Mouse (Mus musculus): Measurements from ENCODE around the gene Oit1.

Gene Oit1

DNA sequence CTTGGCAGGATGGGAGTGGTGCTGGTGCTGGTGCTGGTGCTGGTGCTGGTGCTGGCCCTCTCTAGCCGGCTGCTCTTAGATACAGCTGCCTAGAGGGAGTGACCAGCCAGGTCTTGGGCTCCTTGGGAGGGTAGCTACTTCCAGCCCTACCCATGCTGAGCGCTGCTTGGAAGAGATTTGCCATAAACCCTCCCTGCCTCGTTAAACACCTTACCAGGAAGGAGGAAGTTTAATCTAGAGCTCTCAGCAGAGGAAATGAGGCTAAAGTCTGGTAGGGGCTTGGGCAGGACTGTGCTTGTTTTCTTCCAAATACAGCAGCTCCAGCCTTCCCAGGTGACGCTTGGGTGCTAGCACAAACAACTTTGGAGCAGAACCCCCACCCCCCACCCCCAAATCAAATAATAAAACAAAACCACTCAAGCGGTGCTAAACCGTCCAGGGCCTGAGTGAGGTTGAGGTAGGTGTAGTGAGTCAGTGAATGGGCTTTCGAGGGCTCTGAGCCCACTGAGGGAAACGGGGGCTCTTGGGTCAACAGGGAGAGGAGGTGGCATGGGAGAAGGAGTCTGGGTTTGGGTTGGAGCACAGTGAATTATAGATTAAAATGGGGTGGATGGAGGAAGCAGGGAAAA lies at the start of gene Oit1:
Gene Oit1 (minus strand): TSS at position 70 of the 629 bp plus-strand sequence.
- no peak for DNase-seq (ENCODE audit: low read depth)

DNA sequence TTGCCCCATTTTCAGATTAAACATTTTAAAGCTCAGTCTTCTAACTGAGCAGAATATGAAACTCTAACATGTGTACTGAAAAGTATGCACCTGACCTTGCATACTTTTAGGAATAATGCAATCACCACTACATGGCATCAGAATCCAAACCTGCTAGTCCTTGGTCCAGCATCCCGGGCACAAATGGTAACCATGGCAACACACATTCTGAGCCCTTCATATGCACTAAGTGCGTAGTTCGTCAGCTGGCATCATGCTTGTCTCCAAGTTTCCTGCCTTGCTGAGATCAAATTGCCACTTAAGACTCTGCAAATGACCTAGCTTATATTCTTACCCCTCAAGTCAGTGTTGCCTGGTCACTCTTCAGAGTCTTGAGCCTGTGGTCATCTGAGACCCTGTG lies 44.3 kb upstream of the Oit1 start:
- DNase-seq (ENCODE audit: low read depth), result no peak

DNA sequence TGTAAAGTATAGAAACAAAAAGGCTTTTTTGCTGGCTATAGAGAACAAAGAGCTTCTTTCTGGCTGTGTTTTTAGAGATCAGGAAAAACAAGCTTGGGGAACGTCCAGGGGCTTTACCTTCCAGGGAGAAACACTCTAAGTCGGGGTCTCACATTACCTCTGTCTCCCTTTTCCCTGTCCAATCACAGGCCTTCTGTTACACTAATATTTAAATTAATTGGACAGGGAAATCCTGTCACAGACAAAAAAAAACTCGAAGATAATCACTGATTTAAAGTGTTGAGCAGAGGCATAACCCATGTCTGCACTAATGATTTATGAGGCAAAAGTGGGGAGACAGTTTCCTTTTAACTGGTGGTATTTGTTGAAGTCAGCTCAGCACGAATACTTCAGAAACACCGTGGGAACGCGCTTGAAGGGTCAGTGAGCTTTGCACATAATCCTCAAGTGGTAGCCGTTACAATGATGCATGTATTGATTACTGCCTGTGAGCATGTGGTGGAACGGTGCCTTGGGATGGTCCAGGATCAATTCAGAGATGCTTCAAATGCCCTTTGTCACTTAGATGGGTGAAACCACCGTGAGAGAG lies 42.7 kb upstream of the Oit1 start:
- DNase-seq (ENCODE audit: low read depth), result no peak

DNA sequence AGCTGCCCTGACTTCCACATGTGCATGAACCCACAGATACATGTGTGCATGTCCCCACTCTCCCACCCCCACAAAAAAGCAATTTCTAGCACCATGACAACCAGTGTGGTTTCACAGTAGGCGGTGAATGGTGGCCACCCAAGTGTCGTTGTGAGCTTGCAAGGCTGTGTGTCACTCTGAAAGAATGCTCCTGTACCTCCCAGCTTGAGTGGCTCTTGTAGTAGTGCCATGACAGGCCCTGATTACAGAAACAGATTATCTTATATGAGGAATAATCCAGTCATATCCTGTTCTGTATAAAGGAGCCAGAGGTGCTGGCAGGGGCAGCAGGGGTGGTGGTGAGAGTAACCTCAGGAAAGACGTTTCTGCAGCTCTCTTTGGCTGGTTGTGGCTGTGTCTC lies 40.1 kb upstream of the Oit1 start:
- no peak for DNase-seq (ENCODE audit: low read depth)

DNA sequence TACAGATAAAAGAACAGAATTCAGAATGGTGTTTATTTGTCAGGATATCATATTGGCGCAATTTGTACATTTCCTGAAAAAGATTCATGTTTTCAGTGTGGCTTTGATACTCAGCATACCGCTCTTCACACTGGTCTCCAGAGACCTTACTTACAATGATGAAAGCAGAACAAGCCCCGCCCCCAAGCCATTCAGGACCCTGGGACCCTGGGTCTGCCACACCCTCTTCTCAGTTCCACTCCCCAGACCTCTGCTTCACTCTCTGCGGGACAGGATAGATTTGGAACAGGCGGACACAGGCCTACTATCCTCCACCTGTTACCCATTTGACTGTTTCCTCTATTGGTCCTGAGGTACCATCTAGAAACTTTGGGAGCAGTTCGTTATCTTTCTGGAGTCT lies 27.4 kb upstream of the Oit1 start:
- no peak for DNase-seq (ENCODE audit: low read depth)

DNA sequence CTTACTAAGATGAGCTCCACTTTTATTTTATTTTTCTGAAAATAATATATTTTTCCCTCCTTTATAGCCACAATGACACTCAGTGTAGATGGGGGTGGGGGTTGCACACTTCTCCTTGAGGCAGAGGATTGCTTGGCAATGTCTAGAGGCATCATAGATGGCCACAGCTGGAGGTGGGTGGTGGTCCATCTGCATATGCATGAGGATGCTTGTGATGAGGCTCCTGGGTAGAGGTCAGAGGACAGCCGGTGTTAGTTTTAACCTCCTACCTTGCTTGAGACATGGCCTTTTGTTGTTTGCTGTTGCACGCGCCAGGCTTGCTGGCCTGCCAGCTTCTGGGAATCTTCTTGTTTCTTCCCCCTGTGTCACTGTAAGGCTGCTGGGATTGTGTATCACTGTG lies 24.8 kb upstream of the Oit1 start:
- no peak for DNase-seq (ENCODE audit: low read depth)

DNA sequence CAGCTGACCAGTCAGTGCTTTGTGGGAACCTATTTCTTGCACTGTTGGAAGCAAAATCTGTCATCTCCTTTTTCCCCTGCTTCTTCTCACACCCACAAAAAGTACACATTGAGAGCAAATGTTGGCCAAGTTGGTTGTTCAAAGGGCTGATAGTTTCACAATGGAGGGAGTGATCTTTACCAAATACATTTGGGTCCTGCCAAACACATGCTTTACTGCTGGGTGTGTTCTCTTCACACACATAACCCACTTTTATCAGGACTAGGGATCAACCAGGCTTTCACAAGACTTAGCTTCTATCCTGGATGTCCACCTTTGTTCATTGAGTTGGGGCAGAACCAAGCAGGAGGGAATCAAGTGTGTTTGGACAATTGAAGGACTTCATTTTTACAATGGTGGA lies 20.0 kb upstream of the Oit1 start:
- DNase-seq (ENCODE audit: low read depth), result no peak

DNA sequence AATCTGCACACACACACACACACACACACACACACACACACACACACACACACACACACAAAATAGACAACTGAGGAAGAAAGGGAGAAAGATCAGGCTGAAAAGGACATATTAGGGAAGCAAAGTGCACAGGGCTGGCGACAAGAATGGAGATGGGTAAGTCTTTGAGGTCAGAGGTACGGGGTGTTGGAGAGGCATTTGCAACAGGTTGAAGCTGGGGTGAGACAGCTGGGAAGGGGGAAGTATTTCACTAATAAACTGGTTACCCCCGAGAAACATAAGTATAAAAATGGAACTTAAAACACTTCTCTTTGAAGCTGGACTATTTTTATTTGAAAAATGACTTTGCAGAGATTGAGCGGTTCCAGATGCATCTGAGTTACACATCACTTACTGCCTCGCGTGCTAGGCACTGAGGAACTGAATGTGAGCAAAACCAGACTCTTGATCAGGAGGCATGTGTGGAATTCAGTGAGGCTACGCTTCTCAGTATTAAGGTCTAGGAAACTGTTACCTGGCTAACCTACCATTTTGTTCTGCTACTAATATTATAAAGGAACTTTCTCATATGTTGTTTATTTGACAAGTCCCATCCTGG lies 17.2 kb upstream of the Oit1 start:
- no peak for DNase-seq (ENCODE audit: low read depth)

DNA sequence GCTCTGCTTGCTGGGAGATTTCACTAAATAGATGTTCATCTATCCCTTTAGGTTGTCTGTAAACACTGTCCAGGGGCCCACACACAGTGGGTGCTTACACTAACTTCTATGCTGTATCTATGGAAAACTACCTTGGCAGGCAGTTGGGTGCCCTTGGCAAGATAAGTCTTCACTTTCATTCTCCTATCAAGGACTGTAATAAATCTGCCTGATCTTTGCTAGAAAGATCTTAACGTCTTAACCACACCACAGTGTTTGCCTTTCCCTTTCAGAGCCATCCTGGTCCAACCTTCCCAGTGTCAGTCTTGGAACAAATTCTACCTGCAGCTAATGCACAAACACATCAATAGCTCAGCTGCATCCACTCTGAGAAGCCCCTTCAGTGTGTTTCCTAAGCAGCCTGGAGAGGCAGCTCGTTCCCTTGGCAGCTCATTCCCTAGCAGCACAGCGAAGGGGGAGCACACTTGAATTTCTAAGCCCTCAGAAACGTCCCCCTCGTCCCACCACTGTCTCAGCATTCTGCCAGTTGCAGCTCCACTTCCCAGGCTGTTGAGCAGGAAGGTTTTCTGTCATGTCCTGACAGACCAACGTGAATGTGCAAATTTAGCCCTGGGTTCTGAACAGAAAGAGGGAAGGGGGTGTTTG lies 13.7 kb upstream of the Oit1 start:
- no peak for DNase-seq (ENCODE audit: low read depth)

DNA sequence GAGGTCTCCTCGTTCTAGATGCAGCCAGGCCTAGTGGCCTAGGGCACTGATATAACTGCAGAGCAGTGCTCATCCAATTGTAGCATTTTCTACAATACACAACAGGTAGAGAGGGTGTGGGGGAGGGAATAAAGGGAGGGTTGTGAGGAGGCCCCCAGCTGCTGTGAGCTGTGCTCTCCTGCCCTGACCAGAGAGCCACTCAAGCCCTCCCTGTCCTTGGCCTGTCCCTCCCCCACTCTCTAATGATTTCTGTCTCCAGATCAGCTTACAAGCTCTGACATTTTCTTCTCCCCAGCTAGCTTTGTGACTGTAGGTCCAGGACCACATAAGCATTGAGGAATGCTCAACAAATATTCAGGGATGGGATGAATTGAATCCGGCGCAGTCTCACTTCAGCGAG lies 9.2 kb downstream of the Oit1 start:
- no peak for DNase-seq (ENCODE audit: low read depth)

DNA sequence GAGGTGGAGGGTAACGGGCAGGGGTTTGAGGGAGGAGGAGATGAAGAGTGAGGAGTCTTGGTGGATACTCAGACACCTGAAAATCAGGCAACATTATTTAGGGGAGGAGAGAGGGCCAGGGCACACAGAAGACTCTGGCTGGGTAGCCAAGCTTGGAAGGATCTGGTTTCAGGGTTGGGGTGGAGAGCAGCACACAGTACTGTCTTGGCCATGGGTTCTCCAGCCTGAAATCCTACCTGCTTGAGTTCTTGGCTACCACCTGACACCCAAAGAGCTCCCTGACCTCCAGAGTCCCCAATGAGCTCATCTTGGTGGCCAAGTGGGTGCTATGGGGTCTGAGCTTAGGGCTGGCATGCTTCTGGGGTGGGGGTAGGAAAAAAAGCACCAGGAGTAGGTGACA lies 9.7 kb downstream of the Oit1 start:
- DNase-seq (ENCODE audit: low read depth), result no peak

DNA sequence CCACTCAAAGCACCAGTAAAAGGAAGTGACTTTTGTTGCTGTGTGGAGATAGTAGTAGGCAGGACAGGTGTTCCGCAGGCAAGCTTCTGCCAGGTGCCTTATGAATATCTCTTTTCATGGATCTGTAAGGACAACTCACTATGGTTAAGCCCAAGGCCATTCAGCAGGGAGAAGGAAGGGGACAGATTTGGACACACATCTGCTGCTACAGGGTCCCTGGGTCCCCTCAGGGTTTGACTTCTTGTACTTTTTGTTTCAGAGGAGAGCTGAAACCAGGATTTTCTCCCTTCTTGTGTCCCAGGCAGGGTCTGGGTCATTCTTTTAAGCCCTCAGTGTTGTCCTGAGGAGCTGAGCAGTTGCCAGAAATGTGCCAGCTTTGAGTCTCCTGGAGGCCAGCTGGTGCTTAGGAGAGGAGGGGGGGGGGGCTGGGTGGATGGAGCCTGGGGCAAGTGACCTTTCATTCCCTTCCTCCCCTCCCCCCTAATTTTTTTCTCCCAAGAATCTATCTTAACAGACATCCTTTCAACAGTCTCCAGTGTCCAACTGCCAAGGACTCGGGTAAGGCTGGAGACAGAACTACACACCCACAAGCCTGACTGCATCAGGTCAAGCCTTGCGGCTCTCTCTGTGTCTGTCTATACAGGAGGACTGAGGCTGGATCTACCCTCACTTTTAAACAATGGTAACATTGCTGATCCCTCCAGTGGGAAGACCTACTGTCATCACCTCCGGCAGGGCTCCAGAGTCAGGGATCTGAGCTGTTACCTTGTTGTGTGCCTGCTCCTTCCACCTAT lies 10.6 kb downstream of the Oit1 start:
- no peak for DNase-seq (ENCODE audit: low read depth)

DNA sequence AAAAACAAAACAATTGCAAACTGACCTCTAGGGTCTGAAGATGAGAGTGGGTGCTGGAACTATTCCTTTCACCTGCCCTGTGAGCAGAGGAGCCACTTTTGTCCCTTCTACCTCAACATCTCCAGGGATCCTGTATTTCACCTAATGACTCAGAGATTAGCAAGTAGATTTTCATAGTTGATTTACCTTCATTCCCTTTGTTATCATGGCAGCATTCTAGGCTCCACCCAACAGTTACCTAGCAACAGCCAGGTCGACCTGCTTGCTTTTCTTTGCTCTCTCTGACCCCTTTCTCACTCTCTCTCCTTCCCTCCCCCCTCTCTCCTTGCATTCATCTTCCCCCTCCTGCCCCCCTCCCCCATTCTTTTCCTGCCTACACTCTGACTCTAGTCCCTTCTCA lies 11.4 kb downstream of the Oit1 start:
- no peak for DNase-seq (ENCODE audit: low read depth)

DNA sequence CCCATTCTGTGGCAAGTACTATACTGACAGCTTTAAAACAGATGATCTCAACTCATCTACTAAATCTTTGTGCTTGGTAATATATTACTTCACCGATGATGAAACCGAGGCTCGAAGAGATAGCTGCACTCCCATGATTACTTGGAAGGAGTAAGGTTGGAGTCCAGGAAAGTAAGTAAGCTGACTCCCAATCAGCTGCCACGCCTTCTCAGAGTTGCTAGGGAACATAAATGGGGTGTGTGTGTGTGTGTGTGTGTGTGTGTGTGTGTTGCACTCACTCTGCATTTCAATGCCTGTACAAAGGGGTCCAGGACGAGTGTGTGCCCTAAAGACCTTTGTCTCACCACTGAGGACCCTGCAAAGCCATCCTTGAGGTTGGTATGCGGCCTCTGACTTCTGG lies 12.7 kb downstream of the Oit1 start:
- no peak for DNase-seq (ENCODE audit: low read depth)

DNA sequence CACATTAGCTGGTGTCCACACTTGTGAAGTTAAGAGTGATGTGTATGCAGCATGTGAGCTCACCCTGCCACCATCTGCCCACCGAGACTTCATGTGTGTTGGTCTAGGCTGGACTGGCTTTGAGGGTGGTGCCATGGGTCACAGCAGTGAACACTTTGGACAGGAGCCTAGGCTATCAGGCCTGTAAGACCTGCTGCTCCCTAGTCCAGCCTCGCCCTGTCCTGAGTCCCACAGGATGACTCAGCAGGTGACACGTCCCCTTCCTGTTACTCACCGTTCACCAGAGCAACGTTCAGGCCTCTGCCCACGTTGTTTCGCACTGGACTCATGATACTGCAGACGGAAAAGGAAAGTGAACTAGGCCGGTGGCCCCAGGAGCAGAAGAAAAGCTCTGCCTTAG lies 21.7 kb downstream of the Oit1 start:
- DNase-seq (ENCODE audit: low read depth), result no peak

DNA sequence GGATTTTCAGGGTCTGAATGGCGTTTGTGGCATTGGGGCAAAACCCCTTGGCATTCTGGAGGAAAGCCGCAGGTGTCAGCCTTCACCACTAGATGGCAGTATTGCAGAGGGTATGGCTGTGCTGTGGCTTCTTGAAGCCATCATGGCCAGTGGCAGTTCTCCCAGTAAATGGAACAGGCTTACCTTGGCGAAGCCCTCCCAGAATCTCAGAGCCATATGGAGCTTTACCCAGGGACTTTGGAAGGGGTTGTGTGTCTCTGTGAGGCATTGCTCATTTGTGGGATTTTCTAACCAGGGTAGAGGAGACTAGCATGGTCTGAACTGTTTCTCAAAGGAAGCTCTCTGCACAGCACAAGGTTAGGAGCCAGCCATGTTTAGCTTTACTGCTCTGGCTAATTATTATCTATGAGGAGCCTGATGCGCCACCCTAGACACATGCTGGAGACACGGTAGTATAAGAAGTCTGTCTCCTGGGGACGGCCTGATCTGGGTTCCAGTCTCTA lies 22.5 kb downstream of the Oit1 start:
- DNase-seq (ENCODE audit: low read depth), result peak; percentile 59

DNA sequence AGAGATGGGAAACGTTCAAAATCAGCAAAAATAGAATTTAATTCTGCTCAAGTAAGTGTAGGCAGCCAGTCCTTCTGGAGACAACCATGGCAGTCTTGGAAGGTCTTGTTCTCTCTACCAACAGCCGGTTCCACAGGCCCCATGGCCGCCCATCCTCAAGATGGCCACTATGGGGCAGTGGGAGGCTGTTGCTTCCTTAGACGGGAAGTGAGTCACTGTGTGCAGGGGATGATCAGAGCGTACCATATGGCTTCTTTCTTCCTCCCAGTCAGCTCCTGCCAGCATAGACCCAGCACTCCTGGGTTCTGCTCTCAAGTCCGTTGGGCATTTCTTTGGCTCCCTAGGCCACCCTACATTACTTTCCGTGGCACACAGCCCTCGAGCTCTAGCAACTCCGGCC lies 29.6 kb downstream of the Oit1 start:
- no peak for DNase-seq (ENCODE audit: low read depth)

DNA sequence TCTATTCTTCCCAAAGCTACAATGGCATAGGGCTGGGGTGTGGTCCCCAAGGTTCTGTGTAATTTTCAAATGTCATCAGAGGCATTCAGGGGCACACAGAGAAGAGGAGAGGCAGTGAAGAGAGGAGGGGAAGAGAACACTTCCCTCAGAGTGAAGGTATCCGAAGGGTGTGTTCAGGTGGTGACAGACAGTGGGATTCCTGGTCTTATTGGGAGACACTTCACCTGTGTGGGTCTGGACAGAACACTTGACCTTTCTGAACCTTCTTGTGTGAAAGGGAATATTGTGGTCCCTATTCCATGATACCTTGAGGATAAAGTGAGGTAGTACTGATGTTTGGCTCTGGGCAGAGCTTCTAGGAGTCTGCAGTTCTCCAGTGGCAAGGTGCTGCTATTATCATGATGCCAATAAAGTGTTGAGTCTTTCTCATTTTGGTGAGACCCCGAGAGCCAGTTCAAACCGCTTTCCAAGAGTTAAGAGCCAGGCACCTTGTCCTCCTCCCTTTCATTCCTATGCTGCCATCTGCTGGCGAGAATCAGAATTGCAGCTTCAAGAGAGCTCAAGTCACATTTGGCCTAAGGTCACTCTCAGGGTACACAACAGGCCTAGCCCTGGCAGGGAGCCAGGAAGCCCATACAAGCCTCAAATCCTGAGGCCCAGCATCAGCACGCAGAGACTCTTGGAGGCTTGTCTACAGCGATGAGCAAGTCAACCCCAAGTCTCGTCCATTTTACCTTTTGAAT lies 32.1 kb downstream of the Oit1 start:
- peak; percentile 82 for DNase-seq (ENCODE audit: low read depth)

DNA sequence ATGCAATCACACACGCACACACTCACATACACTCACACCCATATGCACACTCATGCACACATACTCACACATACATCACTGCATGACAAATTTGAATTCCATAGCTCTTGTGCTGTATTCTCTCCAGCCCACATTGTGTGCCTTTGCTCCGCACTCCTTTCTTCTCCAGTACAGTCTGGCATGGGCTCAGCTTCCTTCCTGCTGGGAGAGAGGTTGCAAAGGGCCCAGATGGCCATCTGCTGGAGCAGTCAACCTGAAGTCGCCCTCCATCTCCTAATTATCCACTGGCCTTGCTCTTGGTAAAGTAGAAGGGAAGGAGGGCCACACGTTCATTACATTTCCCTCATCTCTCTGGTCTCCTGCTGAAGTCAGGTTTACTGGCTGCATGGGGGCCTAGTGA lies 33.0 kb downstream of the Oit1 start:
- no peak for DNase-seq (ENCODE audit: low read depth)

DNA sequence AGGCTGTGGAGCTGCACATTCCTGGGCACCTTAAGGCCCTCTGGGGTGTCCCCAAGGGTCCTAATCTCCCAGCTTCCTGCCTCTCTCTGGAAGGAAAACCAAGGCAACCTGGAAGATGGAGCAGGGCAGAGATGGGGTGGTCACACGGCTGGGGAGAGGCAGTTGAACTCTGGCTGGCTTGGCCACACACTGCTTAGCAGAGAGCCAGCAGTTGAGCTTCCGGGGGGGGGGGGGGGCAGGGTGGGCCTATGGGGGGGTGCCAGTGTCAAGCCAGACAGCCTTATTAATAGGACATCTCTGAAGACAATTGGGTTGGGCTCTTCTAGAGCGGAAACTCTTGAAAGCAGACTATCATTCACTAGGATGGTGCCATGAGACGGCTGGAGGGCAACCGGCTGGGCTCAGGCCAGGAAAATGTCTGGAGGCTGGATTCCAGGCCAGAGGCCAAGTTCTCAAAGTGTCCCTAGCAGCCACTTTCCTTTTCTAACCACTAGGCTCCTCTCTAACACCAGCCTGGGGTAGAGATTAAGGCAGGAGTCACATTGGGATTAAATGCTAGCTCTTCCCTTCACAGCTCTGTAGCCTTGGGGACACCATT lies 35.9 kb downstream of the Oit1 start:
- no peak for DNase-seq (ENCODE audit: low read depth)

DNA sequence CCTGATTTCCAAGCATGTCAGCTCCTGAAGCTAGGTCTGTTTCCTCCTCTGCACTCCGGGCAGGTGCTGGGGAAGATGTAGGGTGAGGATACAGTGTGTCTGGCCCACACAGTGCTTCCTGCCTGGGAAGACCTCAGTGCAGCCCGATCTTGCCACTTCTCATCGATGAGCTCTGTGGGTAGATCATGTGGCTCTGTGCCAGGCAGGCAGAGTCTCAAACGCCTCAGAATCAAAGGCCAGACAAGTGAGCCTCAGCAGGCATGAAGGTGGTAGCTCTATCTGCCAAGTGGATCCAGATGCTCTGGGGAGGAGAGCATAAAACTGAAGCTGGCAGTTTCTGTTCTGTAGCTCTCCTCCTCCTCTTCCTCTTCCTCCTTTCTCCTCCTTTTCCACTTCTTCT lies 38.3 kb downstream of the Oit1 start:
- no peak for DNase-seq (ENCODE audit: low read depth)

All from c-Kit-positive CD71-negative TER-119-negative erythroid progenitor cells, embryonic 14.5 days (primary cell).